Mouse (Mus musculus) embryonic facial prominence, embryonic 15.5 days (tissue): Measurements from ENCODE around the gene Hps6. TPM values are rescaled to one million over a fixed set of nuclear protein-coding genes. Genes with fewer than 3 reads are reported as not detected.
A peak's percentile ranks its signal among the peaks of the same experiment; 100 is the strongest.
"Not testable (repeated sequence)": the region's sequence is repeated elsewhere in the genome, so short reads cannot be mapped to it uniquely, and the experiment has no call there.

Source experiments
- ATAC-seq: fragments of 200-750 bp; cut with Nextera tagmentation; 2 replicates; pipeline ENCODE4 v1.8.0; 2017; ENCODE audit warnings: low read depth, moderate TSS enrichment; ENCODE audit not compliant: insufficient number of reproducible peaks, low FRiP score, low TSS enrichment
- H3K27ac ChIP-seq: fragments of 300-500 bp; sonication (generic); replicated peaks from 2 replicates; pipeline ENCODE4 v1.5.1; 2015; ENCODE audit warnings: mild to moderate bottlenecking, inconsistent platforms
- H3K27me3 ChIP-seq: fragments of 300-500 bp; sonication (generic); 2 replicates; pipeline ENCODE4 v1.6.1; 2015; ENCODE audit warnings: inconsistent platforms
- H3K36me3 ChIP-seq: fragments of 300-500 bp; sonication (generic); 2 replicates; pipeline ENCODE4 v1.6.1; 2015; ENCODE audit warnings: mild to moderate bottlenecking, inconsistent platforms
- H3K4me1 ChIP-seq: fragments of 300-500 bp; sonication (generic); 2 replicates; pipeline ENCODE4 v1.6.1; 2015; ENCODE audit warnings: inconsistent platforms
- H3K4me2 ChIP-seq: fragments of 300-500 bp; sonication (generic); replicated peaks from 2 replicates; pipeline ENCODE4 v1.6.1; 2015; ENCODE audit warnings: mild to moderate bottlenecking, inconsistent platforms
- H3K4me3 ChIP-seq: fragments of 300-500 bp; sonication (generic); replicated peaks from 2 replicates; pipeline ENCODE4 v1.5.1; 2015; ENCODE audit warnings: mild to moderate bottlenecking, inconsistent platforms
- H3K9ac ChIP-seq: fragments of 300-500 bp; sonication (generic); 2 replicates; pipeline ENCODE4 v1.6.1; 2015; ENCODE audit warnings: inconsistent platforms
- H3K9me3 ChIP-seq: fragments of 300-500 bp; sonication (generic); replicated peaks from 2 replicates; pipeline ENCODE4 v1.6.1; 2016; ENCODE audit warnings: inconsistent platforms
- WGBS: fragments of 180-500 bp; shearing (Covaris S2); methylation state at CpG from one replicate; pipeline ENCODE4 v1.1.7; 2015; 5-methylcytosine and 5-hydroxymethylcytosine counted together
- polyA plus RNA-seq: library from polyadenylated mRNA; unstranded; fragments of >200 nt; fragmentation: Nextera tagmentation; extraction: Ambion mirVana; gene quantifications from 2 replicates; pipeline ENCODE4 v1.2.1, GENCODE M21; 2015

Hps6 gene
- 8.7 and 10.1 TPM in 2 replicates for polyA plus RNA-seq

DNA sequence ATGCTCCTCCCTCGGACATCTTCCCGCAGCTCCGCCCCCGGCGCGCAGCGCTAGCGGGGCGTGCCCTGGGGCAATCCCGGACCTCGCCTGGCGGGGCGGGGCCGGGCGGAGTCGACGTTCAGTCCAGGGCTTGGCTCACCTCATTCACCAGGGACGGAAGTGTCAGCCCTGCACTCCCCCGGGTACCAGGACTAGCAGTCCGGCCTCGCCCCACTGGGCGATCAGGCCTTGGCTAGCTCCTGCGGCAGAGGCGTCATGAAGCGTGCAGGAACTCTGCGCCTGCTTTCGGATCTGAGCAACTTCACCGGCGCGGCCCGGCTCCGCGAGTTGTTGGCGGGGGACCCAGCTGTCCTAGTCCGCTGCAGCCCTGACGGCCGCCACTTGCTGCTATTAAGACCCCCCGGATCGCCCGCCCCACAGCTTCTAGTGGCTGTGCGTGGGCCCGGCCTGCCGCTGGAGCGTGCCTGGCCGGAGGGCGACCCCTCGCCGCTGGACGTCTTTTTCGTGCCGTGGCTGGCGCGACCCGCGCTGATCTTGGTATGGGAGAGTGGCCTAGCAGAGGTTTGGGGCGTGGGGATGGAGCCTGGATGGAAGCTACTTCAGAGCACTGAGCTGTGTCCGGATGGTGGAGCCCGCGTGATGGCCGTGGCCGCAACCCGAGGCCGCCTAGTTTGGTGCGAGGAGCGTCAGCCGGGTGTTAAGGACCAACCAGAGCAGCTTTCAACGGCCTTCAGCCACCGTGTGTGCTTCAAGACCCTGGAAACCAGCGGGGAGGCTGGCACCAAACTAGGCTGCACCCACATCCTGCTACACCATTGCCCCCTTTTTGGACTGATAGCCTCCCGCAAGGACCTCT lies at the start of gene Hps6:
TSS of gene Hps6 (plus strand) at position 138 of the 856 bp plus-strand sequence.
- peak; percentile 77 for ATAC-seq
- Histone ChIP-seq H3K9me3 (no peaks in the 10 kb centered on the region), H3K27ac (peak within 1 kb of the TSS; percentile 45; the same call in 1 of the 2 replicates), H3K36me3 (peaks cover 18% of the 10 kb centered on the region), H3K4me1 (peaks cover 20% of the 10 kb centered on the region), H3K27me3 (no peaks in the 10 kb centered on the region), H3K4me3 (peak within 1 kb of the TSS; percentile 62), H3K9ac (peak within 1 kb of the TSS; percentile 59), H3K4me2 (peak within 1 kb of the TSS; percentile 89)
- WGBS: 2% methylated on average over 70 of the region's 70 CpGs

DNA sequence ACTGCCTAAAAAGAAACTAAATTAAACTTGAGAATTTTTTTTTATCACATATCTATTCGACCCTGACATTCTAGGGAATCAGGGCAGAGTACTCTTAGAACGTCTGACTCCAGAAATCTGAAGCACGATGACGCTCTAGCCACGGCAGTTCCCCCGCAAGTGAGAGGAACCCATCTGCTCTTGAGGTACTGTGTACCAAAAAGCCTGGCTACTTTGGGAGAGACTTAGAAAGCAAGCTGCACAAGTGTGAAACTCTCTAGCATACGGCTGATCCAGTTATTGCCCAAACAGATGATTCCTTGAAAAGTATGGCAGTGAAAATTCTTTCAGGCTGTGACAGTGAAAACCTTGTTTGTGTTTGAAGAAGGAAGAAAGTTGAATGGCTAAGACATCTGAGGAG lies 46.6 kb upstream of the Hps6 start:
- Histone ChIP-seq H3K4me1 (no peaks in the 10 kb centered on the region), H3K27me3 (no peaks in the 10 kb centered on the region), H3K4me3 (no peak overlapping the region), H3K9me3 (no peaks in the 10 kb centered on the region), H3K9ac (no peak overlapping the region), H3K36me3 (peaks cover 50% of the 10 kb centered on the region), H3K4me2 (no peak overlapping the region), H3K27ac (no peak overlapping the region)
- WGBS: 89% methylated on average over 7 of the region's 7 CpGs
- no peak for ATAC-seq

DNA sequence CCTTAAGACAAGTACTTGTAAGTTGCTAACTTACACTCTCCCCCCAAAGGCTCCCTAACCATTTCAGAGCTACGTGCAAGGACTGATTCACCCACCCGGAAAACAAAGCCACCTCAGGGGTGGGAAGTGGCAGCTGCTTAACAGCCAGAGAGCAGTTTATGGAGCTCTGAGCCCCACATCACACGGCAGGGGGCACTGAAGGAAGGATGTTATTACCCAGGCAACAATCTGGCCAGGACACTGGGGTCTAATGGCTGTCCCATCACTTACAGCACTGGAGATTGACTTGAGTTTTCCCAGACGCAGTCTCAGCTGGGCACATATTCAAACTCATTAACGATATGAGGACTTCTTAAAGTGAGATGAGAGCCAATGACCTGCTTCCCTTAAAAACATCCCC lies 42.5 kb upstream of the Hps6 start:
- WGBS: 36% methylated on average over 5 of the region's 5 CpGs
- no peak overlapping the region for H3K27ac ChIP-seq
- no peaks in the 10 kb centered on the region for H3K4me1 ChIP-seq
- H3K4me2 ChIP-seq: no peak overlapping the region
- no peak overlapping the region for H3K9ac ChIP-seq
- H3K9me3 ChIP-seq: no peaks in the 10 kb centered on the region
- H3K4me3 ChIP-seq: no peak overlapping the region
- peaks cover 64% of the 10 kb centered on the region for H3K36me3 ChIP-seq
- no peaks in the 10 kb centered on the region for H3K27me3 ChIP-seq
- ATAC-seq: no peak

DNA sequence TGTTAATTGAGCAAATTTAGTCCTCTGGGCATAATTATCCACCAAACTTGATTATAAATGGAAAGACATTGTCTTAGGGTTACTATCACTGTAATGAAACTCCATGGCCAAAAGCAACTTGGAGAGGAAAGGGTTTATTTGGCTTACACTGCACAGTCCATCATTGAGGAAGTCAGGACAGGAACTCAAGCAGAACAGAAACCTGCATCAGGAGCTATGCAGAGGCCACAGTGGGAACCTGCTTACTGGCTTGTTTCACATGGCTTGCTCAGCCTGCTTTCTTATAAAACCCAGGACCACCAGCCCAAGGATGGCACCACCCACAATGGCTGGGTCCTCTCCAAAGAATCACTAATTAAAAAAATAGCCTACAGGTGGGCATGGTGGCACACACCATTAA lies 18.9 kb upstream of the Hps6 start:
- H3K27ac ChIP-seq: no peak overlapping the region
- peaks cover 8% of the 10 kb centered on the region; the same call in 1 of the 2 replicates for H3K36me3 ChIP-seq
- H3K4me3 ChIP-seq: no peak overlapping the region
- H3K27me3 ChIP-seq: no peaks in the 10 kb centered on the region
- H3K4me1 ChIP-seq: no peaks in the 10 kb centered on the region
- no peak overlapping the region for H3K4me2 ChIP-seq
- ATAC-seq: no peak
- H3K9ac ChIP-seq: no peak overlapping the region
- H3K9me3 ChIP-seq: no peaks in the 10 kb centered on the region

DNA sequence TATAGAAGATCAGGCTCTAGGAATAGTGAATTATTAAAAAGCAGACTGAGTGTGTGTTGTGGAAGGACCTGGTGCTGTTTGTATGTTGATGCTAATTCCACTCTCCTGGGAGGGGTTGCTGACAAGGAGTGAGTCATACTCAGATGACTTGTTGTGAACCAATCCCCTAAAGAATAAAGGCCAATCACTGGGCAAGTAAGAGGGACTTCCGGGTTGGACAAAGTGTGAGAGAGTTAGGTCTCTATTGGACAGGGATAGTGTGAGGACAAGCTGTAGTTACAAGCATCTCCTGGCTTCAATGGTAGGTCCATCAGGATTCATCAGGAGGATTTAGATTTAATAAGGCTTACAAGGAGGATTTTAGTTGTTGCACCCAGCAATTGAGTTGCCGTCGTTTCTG lies 15.1 kb upstream of the Hps6 start:
- Histone ChIP-seq H3K27ac (no peak overlapping the region), H3K4me2 (no peak overlapping the region), H3K36me3 (peaks cover 8% of the 10 kb centered on the region; the same call in 1 of the 2 replicates), H3K4me3 (no peak overlapping the region), H3K4me1 (no peaks in the 10 kb centered on the region), H3K9me3 (no peaks in the 10 kb centered on the region), H3K27me3 (no peaks in the 10 kb centered on the region), H3K9ac (no peak overlapping the region)
- no peak for ATAC-seq
- WGBS: 93% methylated on average over 3 of the region's 3 CpGs

DNA sequence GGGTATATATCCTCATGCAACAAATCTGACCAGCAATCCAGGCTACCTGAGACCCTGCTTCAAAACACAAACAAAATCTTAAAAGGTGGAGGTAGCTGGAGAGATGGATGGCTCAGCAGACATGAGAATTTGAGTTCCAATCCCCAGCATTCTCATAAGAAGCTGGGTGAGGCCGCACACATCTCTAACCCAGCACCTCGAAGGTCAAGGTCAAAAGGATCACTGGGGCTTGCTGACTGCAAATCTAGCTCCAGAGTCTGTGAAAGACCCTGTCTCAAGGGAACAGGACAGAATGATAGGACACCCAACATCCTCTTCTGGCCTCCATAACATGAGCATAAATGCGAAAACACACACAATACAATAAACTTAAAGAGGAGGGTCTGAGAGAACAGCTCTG lies 12.1 kb upstream of the Hps6 start:
- 93% methylated on average over 3 of the region's 3 CpGs for WGBS
- no peak overlapping the region for H3K9ac ChIP-seq
- H3K4me1 ChIP-seq: no peaks in the 10 kb centered on the region
- no peak overlapping the region for H3K27ac ChIP-seq
- H3K4me3 ChIP-seq: no peak overlapping the region
- no peaks in the 10 kb centered on the region for H3K9me3 ChIP-seq
- no peak overlapping the region for H3K4me2 ChIP-seq
- ATAC-seq: no peak
- H3K27me3 ChIP-seq: no peaks in the 10 kb centered on the region
- peaks cover 15% of the 10 kb centered on the region for H3K36me3 ChIP-seq

DNA sequence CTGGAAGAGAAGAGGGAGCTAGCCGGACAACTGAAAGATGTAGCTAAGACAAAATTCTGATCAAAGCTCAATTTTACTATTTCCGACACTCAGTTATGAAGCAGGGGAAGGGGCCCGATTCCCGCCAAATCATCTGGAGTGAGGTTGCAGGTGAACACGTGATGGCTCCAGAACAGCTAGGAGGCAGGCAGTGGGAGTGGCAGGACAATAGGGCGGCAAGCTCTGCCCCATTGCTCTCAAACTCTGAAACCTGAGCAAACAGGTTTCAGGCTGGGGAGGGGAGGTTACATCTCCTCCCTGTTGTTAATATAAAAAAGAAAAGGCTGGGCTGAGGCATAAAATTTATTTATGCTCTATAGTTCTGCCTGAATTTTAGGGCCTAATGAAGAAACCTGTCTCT lies 9.9 kb upstream of the Hps6 start:
- not testable (repeated sequence) for H3K4me2 ChIP-seq, H3K4me3 ChIP-seq, H3K27ac ChIP-seq, ATAC-seq, H3K9ac ChIP-seq, H3K9me3 ChIP-seq, H3K27me3 ChIP-seq, H3K4me1 ChIP-seq, H3K36me3 ChIP-seq
- 75% methylated on average over 6 of the region's 6 CpGs for WGBS

DNA sequence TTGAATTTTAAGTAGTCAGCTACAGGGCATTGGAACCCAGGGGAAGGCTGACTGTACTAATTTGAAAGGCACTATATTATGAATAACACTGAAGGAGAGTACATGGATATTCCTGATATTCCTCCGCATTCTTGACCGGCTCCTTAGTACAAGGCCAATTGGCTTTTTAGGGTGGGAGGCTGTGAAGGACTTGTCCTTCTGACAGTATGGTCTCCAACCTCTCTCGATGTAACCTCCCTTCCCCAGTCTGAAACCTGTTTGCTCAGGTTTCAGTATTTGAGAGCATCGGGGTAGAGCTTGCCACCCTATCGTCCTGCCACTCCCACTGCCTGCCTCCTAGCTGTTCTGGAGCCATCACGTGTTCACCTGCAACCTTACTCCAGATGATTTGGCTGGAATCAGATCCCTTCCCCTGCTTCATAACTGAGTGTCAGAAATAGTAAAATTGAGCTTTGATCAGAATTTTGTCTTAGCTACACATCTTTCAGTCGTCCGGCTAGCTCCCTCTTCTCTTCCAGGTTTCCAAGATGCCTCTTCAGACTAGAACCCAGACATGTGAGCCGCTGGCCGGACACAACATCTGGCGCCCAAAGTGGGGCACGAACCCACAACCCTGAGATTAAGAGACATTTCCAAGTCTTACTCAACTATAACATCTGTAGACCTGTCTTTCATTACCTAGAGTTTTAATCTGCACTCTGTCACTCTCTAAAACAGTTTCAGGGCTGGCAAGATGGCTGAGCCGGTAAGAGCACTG lies 9.1 kb upstream of the Hps6 start:
- H3K9me3 ChIP-seq: no peaks in the 10 kb centered on the region
- peaks cover 7% of the 10 kb centered on the region; the same call in 1 of the 2 replicates for H3K36me3 ChIP-seq
- H3K4me1 ChIP-seq: peaks cover 4% of the 10 kb centered on the region; the same call in 1 of the 2 replicates
- no peak overlapping the region for H3K27ac ChIP-seq
- H3K4me3 ChIP-seq: no peak overlapping the region
- no peaks in the 10 kb centered on the region for H3K27me3 ChIP-seq
- 89% methylated on average over 13 of the region's 13 CpGs for whole genome bisulfite sequencing
- H3K4me2 ChIP-seq: no peak overlapping the region
- no peak overlapping the region for H3K9ac ChIP-seq
- no peak for ATAC-seq

DNA sequence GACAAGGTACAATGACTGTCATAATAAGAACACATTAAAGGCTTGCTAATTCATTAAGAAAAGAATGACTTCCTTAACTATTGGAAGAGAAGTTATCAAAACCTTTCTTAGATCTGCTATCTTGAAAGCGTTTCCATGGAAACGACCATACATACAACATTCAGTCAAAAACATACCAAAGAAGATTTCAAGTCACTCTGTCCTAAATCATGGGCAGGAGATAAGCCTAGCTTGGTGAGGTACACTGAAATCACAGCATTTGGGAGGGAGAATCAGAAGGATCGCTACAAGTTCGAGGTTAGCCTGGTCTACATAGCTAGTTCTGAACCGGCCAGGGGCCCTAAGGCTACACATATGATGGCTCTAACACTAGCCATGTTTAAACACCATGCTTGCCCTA lies 5.9 kb upstream of the Hps6 start:
- Histone ChIP-seq H3K36me3 (peaks cover 7% of the 10 kb centered on the region; the same call in 1 of the 2 replicates), H3K27me3 (no peaks in the 10 kb centered on the region), H3K4me3 (peak overlapping the region; percentile 95), H3K4me1 (peaks cover 4% of the 10 kb centered on the region; the same call in 1 of the 2 replicates), H3K9ac (peak overlapping the region; percentile 82; the same call in 1 of the 2 replicates), H3K9me3 (no peaks in the 10 kb centered on the region), H3K27ac (peak overlapping the region; percentile 96; the same call in 1 of the 2 replicates), H3K4me2 (peak overlapping the region; percentile 52)
- WGBS: 49% methylated on average over 5 of the region's 5 CpGs
- no peak for ATAC-seq

DNA sequence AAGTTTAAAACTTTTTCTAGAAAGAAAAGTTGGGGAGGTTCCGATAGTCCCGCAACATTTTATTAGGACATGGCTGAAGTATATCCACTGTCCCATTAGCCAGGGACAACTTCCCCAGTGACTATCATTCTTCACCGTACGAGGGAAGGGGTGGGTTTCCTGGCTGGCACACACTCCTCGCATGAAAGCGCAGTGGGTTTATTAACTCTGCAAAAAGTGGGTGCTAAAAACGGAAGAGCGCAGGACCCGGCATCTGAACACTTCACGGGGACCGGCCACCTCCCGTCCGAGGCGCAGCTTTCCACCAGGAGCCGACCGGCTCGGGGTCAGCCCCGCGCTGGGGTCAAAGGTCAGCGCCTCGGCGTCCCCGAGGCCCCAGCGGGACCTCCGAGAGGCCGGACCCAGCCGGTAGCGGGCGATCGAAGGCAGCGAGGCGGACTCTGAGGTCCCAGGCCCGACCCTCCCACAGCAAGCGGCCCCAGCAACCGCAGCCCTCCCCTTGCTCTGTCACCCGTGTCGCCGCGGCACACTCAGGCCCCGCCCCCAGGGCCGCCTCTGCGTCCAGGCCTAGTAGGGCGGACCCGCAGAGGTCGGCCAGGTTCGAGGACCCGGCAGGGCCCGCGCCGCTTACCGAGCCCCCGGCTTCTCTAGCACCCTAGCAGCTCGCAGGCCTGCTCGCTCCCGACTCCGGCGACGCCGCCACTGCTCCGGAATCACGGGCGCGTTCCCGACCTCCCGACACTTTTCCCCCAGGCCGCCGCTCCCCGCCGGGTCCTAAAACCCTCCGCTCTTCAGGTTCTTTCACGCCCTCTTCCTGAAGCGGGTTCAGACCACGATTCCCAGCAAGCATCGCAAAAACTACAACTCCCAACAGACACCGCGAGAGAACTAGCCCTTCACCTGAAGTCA lies 5.3 kb upstream of the Hps6 start, which contains the start of gene Armh3:
TSS of gene Armh3 (minus strand) at position 704 of the 909 bp plus-strand sequence.
- Histone ChIP-seq H3K4me3 (peak within 1 kb of the TSS; percentile 95), H3K27ac (peak within 1 kb of the TSS; percentile 96), H3K27me3 (no peaks in the 10 kb centered on the region), H3K4me1 (peaks cover 4% of the 10 kb centered on the region; the same call in 1 of the 2 replicates), H3K9me3 (no peaks in the 10 kb centered on the region), H3K4me2 (peak within 1 kb of the TSS; percentile 52), H3K9ac (peak within 1 kb of the TSS; percentile 82), H3K36me3 (peaks cover 7% of the 10 kb centered on the region; the same call in 1 of the 2 replicates)
- WGBS: under 1% methylated on average over 75 of the region's 76 CpGs
- peak; percentile 92 for ATAC-seq
